Mouse (Mus musculus) MN1 (cell line): ENCODE measurements at regions not wholly inside any gene's neighbourhood (a gene's known extent, or its start where the extent isn't known, plus 50 kb on each side); places are given as distances from the start of the nearest gene placed in this dataset.

ENCODE experiments used
- DNase-seq: peaks from one replicate; pipeline ENCODE4 v3.0.0-alpha.2; 2016; ENCODE audit warnings: low spot score

DNA sequence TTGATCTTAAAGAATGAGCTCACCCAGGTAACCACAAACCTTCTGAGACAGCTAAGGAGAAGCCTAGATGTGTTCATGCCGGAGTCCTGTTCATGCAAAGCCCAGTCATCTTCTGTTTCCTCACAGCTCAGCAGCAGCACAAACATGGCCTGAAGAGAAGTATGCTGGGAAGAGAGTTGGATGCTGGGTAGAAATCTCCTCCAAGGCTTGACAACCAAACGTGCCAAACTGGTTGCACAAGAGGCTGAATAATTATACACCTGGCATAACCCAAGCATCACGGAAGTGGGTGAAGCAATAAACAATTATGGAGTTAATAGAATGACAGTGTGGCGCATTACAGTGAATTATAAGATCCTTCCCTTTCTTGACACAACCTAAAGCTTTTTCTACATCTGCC is 404.0 kb upstream of the Acvr2a start:
- no peak for DNase-seq

DNA sequence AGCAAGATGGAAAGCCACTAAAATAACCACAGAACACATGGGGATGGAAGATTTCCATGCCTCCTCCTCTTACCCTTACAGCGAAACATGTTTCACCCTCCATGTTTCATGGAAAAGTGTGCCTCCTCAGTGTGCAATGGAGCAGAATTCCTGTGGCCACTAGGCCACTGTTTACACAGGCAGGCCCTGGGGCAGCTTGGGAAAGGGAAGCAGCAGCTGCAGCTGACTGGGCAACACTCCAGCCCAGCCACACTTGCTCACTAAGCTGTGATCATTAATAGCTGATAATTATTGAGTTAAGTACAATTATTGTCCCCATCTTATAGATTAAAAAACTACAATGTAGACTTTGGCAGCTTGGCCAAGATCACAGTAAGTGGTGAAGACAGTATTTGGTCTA is 402.5 kb upstream of the Acvr2a start:
- DNase-seq, result no peak

DNA sequence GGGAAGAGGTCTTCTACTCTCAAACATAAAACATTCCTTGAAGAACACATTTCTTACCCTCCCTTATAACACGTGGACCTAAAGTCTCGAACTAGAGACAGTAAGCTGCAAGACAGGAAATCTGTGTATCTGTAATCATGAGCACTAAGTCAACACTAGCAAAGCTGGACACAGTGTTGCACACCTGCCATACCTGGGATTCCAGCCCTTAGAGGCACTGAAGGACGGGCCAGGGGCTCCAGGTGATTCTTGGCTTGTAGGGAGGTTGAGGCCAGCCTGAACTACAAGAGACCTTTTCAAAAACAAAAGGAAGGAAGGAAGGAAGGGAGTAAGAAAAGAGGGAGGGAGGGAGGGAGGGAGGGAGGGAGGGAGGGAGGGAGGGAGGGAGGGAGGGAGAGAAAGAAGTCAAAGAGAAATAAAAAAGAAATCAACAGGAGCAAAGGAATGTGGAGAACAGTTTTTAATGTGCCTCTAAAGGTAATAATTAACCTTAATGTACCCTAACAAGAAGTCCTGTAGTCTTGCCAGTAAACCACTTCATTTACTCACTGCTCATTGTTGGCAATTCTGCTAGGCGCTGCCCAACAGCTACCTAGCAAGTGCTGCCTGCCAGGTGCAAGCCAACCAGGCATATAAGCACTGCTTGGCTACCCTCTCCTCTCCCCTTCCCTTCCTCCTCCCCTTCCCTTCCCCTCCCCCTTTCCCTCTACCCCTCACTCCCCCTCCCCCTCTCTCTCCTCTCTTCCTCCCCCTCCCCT is 401.0 kb upstream of the Acvr2a start:
- no peak for DNase-seq

DNA sequence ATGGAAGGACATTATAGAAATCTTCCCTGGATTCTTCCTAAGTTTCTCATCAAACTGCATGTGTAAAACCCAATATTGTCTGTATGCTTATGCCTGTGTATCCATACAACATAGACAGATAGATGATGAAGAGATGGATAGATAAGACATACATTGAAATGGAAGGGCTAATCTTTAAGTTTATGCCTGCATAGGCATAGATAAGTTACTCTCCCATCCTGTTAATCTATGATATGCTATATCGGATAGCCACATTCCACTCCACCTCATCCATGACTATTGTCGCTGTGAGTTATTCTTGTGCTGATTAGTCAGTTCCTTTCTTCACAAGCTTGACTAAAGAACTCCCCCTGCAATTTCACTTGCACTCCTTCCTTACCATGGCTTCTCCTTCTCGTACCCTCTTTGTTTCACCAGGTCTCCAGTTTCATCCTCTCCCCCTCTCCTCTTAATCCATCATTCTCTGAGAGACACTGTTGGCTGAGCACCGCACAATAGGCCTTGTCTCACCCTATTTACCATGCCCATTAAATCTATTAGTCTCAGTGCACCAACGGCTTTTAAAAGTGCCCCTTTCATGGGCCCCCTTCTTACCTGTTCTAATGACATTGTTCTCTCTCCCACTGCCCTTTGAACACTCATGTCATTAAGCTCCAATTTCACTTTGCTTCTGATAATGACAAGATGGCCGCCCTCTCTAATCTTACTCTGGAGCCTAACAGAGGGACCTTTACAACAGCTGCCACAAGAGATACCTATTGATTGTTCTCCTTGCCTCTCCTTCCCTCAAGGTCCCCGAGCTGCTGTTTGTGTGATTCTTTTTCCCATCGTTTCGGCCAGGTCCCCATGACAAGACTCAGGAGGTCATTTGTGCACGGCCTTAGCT is 399.1 kb upstream of the Acvr2a start:
- DNase-seq, result no peak

DNA sequence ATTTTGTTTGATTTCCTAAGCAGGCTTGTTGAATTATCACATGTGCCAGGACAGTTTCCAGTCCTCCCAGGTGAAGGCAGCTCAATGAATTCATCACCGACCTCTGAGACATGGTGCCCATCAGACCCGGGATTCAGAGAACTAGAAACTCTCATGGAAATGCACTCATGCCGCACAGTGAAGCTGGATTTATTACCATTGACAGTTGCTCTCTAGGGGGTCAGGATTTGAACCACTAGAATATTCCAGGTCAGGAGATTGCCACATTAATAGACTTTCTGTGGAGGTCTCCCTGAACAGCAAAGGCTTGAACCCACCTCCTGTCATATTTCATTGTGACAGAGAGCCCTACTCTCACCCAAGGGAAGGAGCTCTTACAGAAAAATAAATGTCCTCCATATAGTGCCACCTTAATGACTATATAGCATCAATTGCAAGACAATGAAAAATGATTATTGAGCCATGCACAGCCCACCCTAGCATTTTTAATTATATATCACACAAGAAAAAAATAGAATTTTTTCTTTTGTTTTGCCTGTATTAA is 397.6 kb upstream of the Acvr2a start:
- DNase-seq, result no peak

DNA sequence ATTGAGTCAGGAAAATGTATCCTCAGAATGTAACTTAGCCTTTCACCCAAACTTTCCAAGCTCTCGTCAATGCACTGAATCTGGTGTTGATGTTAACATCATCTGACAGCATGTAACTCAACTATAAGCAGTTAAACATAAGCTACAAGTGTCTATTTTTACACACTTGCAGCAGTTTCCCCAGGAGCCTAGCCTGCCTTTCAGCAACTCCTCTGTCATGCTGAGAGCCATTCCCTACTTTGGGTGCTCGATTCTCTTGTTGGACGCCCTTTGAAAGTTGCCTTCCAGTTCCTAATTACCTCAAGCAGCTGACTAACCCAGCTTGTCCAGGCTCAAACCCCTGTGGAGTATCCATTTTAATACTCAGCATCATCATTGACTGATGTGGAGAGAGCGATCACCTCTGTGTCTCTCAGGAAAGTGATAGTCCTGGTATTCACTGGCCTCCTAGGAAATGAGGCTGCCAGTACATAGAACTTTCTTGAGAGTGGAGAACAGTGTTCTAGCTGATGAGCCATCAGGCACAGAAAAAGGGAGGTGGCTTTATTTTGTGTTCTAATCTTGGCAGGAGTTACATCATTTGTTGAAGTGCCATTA is 396.8 kb upstream of the Acvr2a start:
- no peak for DNase-seq

DNA sequence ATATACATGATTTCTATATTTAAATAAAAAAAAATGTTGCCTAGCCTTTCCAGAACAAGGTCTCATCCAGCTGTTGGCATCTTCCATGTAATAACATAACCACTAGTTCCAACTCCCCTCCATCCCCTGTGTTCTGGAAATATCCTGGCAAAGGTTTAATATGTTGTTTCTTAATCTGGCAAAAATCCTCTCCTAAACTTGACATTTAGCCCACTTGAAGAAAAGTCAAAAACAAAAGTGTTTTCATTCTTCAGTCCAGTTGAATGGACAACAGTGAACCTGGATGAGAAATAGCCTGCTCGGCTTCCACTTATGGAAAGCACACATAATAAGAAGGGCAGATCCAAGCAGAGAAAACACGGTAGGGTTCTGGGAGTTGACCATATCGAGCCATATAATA is 393.1 kb upstream of the Acvr2a start:
- DNase-seq, result no peak

GRCm38 (mm10) chr2:48423861-48424442 is 390.0 kb upstream of the Acvr2a start:
- no peak for DNase-seq

GRCm38 (mm10) chr2:48424562-48424961 is 389.3 kb upstream of the Acvr2a start:
- DNase-seq, result no peak

DNA sequence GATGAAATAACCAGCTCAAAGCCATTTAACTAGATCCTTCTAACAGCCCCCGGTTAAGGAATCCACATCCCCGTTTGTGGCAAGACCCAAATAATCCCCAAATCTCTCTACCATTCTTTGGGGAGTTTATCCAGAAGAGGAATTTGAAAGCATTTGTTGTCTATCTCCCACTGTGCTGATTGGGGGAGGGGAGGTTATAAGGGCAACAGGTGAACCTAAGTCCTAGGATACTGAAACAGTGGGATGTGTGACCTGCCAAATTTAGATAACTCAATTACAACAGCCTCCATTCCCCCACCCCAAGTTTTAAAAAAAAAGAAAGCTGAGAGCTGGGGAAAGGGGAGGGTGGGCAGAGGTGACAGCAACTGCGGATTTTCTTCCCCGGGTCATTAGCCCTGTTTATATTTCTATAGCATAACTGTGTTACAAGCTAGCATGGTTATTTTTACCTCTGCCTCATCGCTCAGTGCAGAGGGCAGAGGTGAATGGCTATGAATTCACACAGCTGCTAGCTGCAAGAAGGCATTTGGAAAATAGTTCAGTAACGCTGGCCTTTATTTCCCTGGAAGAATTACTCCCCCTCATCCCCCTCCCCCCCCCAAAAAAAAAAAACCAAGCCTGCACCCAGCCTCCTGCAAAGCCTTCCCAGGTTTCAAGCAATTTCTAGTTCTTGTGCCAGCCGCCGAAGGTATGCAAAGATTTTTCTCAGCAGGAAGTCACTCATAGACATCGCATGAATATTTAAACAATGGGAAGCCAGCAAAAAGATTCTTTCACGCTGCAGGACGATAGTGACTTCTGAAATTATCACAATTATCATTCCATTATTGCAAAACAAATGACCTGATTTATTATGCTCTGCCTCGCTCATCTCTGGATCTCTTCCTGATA is 388.5 kb upstream of the Acvr2a start:
- DNase-seq, result no peak

GRCm38 (mm10) chr2:48432545-48432944 is 381.4 kb upstream of the Acvr2a start:
- no peak for DNase-seq

- no peak for DNase-seq
These were observed 372.5 kb upstream of the Acvr2a start for GRCm38 (mm10) chr2:48441296-48441990.

DNA sequence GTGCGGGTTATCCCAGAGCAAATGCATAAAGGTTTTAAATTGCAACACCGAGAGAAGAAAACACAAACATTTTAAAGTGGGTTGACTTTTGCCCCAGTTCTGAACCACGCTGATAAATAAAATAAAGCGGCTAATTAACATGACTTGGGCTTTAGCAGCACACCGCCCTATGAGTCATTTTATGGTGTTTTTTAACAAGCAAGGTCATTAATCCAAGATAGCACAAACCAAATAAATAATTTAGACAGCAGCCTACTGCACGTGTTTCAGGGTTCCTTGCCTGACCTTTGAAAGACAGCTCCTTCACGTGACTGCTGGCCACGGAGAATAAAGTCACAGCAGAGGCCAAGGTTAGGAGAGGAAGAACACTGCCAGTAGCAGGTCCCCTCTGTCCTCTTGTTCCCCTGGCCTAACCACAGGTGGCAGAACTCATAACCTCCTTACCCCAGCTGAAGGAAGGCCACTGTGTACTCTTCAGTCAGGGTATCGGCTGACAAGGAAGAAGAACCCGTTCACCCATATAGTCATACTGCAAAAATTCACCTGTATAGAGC is 371.8 kb upstream of the Acvr2a start:
- no peak for DNase-seq

GRCm38 (mm10) chr2:48445898-48446604 is 367.9 kb upstream of the Acvr2a start:
- no peak for DNase-seq

DNA sequence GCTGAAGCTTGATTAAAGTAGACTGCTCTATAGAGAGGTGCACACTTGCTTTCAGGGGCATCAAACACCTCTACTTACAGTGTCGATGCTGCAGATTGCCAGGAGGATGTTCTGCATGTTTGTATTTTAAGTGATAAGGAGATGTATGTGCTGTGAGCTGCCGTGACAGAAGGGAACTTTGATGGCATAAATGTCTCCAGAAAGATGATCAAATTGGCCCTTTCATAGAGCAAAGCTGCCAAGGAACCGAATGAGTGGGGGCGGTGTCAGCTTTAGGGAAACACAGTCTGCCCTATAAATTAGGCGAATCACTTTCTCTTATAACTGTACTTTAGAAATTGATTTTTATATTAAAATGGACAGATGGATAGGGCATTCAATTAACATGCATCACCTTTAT is 367.3 kb upstream of the Acvr2a start:
- DNase-seq, result no peak

- DNase-seq, result no peak
These were observed 364.6 kb upstream of the Acvr2a start for GRCm38 (mm10) chr2:48449165-48449842.

- DNase-seq, result no peak
These were observed 357.6 kb upstream of the Acvr2a start for GRCm38 (mm10) chr2:48456072-48457040.

DNA sequence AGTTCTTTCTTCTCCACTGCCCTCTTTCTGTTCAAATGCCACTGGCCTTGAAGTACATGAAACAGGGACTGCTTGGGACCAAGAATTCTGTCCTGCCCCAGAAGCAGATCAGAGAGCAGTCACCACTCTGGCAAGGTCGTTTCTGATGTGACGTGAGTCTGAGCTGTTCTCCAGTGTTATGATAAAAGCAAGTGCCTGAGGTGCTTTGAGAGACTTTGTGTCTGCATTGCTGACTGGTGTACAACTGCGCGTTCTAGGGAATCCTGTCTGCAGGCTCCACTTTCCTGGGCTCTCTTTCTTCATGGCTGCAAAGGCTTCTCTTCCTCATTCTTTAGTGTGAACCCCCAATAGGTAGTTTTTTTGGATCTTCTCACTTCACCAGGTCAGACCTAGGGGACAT is 356.8 kb upstream of the Acvr2a start:
- no peak for DNase-seq
